Mouse (Mus musculus) MEL (cell line): ENCODE data around the gene Smim17.

Source experiments
- BHLHE40 ChIP-seq: IDR thresholded peaks from 2 replicates; pipeline ENCODE4 v1.6.1; 2012; ENCODE audit warnings: low read depth, mild to moderate bottlenecking, inconsistent platforms, low read length, improper control_type of control experiment, borderline replicate concordance
- CHD2 ChIP-seq: IDR thresholded peaks from 2 replicates; pipeline ENCODE4 v1.6.1; 2011; ENCODE audit warnings: low read length, improper control_type of control experiment
- CTCF ChIP-seq, 3 experiments: IDR thresholded peaks in 2 of 3; conservative IDR thresholded peaks in 1 of 3; 2 replicates each; pipeline ENCODE4 v1.5.1; 2011 to 2012; ENCODE audit warnings: low read length in 3 of 3, low read depth in 2 of 3, mild to moderate bottlenecking in 2 of 3, improper control_type of control experiment in 1 of 3, inconsistent platforms in 1 of 3, mixed read lengths in 1 of 3, moderate library complexity in 1 of 3; ENCODE audit not compliant: control insufficient read depth in 1 of 3, insufficient read depth in 1 of 3, poor library complexity in 1 of 3, severe bottlenecking in 1 of 3
- MEF2A ChIP-seq: IDR thresholded peaks from 2 replicates; pipeline ENCODE4 v1.6.1; 2014; ENCODE audit warnings: low read depth, mild to moderate bottlenecking, inconsistent platforms, low read length, improper control_type of control experiment; ENCODE audit not compliant: poor library complexity, insufficient replicate concordance, severe bottlenecking; ENCODE audit errors: extremely low read depth
- POLR2A ChIP-seq, 2 experiments: IDR thresholded peaks; 2 replicates each; pipeline ENCODE4 v1.6.1; 2011 to 2012; ENCODE audit warnings: low read length in 2 of 2, mild to moderate bottlenecking in 2 of 2, control low read depth in 1 of 2, improper control_type of control experiment in 1 of 2, low read depth in 1 of 2, moderate library complexity in 1 of 2; ENCODE audit not compliant: control insufficient read depth in 1 of 2, insufficient read depth in 1 of 2, poor library complexity in 1 of 2
- SMC3 ChIP-seq: IDR thresholded peaks from 2 replicates; pipeline ENCODE4 v1.6.1; 2011; ENCODE audit warnings: low read depth, low read length, improper control_type of control experiment
- USF1 ChIP-seq: IDR thresholded peaks from 2 replicates; pipeline ENCODE4 v1.6.1; 2014; ENCODE audit warnings: low read depth, mild to moderate bottlenecking, inconsistent platforms, low read length, improper control_type of control experiment, moderate library complexity

DNA sequence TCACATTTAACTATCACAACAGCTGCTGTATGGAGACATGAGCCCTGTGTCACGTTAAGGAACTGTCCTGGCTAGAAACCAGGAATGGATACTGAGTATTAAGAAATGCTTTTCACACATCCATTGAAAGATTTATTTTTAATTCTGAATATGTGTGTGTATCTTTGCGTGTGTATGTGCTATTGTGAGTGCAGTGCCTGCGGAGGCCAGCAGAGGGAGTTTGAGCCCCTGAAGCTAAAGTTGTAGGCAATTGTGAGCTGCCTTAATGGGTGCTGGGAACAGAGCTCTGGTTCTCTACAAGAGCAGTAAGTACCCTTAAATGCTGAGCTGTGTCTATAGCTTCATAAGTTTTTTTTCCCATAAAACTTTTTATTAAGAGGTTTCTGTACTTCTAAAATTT, 30.9 kb downstream of the Smim17 start:
- TF ChIP-seq BHLHE40: no peak
- TF ChIP-seq CTCF (IDR thresholded peaks at IDR 0.05 in 2 of 3, conservative IDR thresholded peaks at IDR 0.05 in 1 of 3; ENCODE audit: control insufficient read depth in 1 of 3, insufficient read depth in 1 of 3, low read depth in 2 of 3, low read length in 3 of 3, poor library complexity in 1 of 3, severe bottlenecking in 1 of 3): peak; percentile 35 to 42 (median 37); a peak in 5 of 6 replicates
- TF ChIP-seq USF1: no peak
- no peak for TF ChIP-seq SMC3
- TF ChIP-seq POLR2A (IDR thresholded peaks at IDR 0.05; ENCODE audit: control insufficient read depth in 1 of 2, insufficient read depth in 1 of 2, low read depth in 1 of 2, low read length in 2 of 2, poor library complexity in 1 of 2): no peak
- TF ChIP-seq MEF2A: no peak
- TF ChIP-seq CHD2: no peak
